Mouse (Mus musculus) G1E (cell line): Measurements from ENCODE around the gene Cacna1f. TPM values are rescaled to one million over a fixed set of nuclear protein-coding genes. Genes with fewer than 3 reads are reported as not detected.

Source experiments
- ATAC-seq: 2 replicates; pipeline ENCODE4 v1.8.0; 2016; ENCODE audit warnings: mild to moderate bottlenecking; ENCODE audit not compliant: insufficient number of reproducible peaks, poor library complexity, low FRiP score, severe bottlenecking; ENCODE audit errors: extremely low read depth
- DNase-seq: peaks from one replicate; pipeline ENCODE4 v3.0.0; 2012; ENCODE audit warnings: low spot score
- H3K27me3 ChIP-seq: 2 replicates; pipeline ENCODE4 v1.6.1; 2012; ENCODE audit warnings: mild to moderate bottlenecking, low read length, inconsistent platforms; ENCODE audit not compliant: insufficient read depth
- H3K36me3 ChIP-seq: replicated peaks from 2 replicates; pipeline ENCODE3; 2012; ENCODE audit warnings: mild to moderate bottlenecking, inconsistent platforms
- H3K4me1 ChIP-seq: 2 replicates; pipeline ENCODE4 v1.6.1; 2012; ENCODE audit warnings: low read depth, low read length, inconsistent platforms, mixed read lengths; ENCODE audit not compliant: insufficient read depth
- H3K4me3 ChIP-seq: 2 replicates; pipeline ENCODE4 v1.5.1; 2012; ENCODE audit warnings: low read depth, mild to moderate bottlenecking, inconsistent platforms, low read length, moderate library complexity, mixed read lengths
- H3K9me3 ChIP-seq: replicated peaks from 2 replicates; pipeline ENCODE4 v1.6.1; 2012; ENCODE audit warnings: inconsistent platforms
- CTCF ChIP-seq: IDR thresholded peaks from 2 replicates; pipeline ENCODE4 v1.5.1; 2012; ENCODE audit warnings: low read depth, low read length, inconsistent platforms, mixed read lengths
- GATA1 ChIP-seq: IDR thresholded peaks from 2 replicates; pipeline ENCODE4 v1.6.1; 2012; ENCODE audit warnings: borderline replicate concordance, low read length, inconsistent platforms, mixed read lengths
- GATA2 ChIP-seq: IDR thresholded peaks from 2 replicates; pipeline ENCODE4 v1.6.1; 2012; ENCODE audit warnings: low read depth, low read length, inconsistent platforms, borderline replicate concordance
- POLR2AphosphoS5 ChIP-seq: IDR thresholded peaks from 2 replicates; pipeline ENCODE4 v1.6.1; 2012; ENCODE audit warnings: low read depth, low read length, inconsistent platforms; ENCODE audit not compliant: insufficient replicate concordance
- TAL1 ChIP-seq: conservative IDR thresholded peaks from 2 replicates; pipeline ENCODE4 v1.6.1; 2012; ENCODE audit warnings: low read depth, low read length, inconsistent platforms, mixed read lengths
- polyA plus RNA-seq: library from polyadenylated mRNA; stranded (reverse); fragments of >175 nt; gene quantifications from 2 replicates; pipeline ENCODE4 v1.2.3, GENCODE M21; 2012
- total RNA-seq, 2 experiments: library from RNA; stranded (forward) in 1 of 2; stranded (reverse) in 1 of 2; fragments of 200-1000 nt in 1 of 2; fragments of >200 nt in 1 of 2; fragmentation: Nextera tagmentation in 1 of 2; gene quantifications; 2 replicates each; pipeline ENCODE4 v1.2.3; 2014 to 2017

The Cacna1f gene
- total and polyA plus RNA-seq, 3 experiments = 0.45 to 0.68 (median 0.66) TPM

GRCm38 (mm10) chrX:7679405-7680056 is 72.6 kb downstream of the Cacna1f start:
- Histone ChIP-seq H3K9me3 (no peaks in the 10 kb centered on the region), H3K36me3 (no peaks in the 10 kb centered on the region), H3K27me3 (peaks cover 4% of the 10 kb centered on the region), H3K4me1 (peaks cover 19% of the 10 kb centered on the region), H3K4me3 (peak overlapping the region; percentile 30; the same call in 1 of the 2 replicates)
- DNase-seq (peak; percentile 60), ATAC-seq (peak; percentile 73)
- TF ChIP-seq POLR2AphosphoS5 = no peak
- peak; percentile 55 for TF ChIP-seq CTCF

- no peak for TF ChIP-seq GATA1
- no peak for TF ChIP-seq GATA2
- no peak for TF ChIP-seq TAL1
- no peak for TF ChIP-seq CTCF
- TF ChIP-seq POLR2AphosphoS5 = no peak
- Histone ChIP-seq H3K4me3 (peak overlapping the region; percentile 30; the same call in 1 of the 2 replicates), H3K27me3 (peaks cover 7% of the 10 kb centered on the region), H3K36me3 (no peaks in the 10 kb centered on the region), H3K4me1 (peaks cover 14% of the 10 kb centered on the region), H3K9me3 (no peaks in the 10 kb centered on the region)
- DNase-seq (no peak), ATAC-seq (no peak)
Observed at GRCm38 (mm10) chrX:7680057-7680412, 73.2 kb downstream of the Cacna1f start.

- H3K36me3 ChIP-seq = no peaks in the 10 kb centered on the region
- H3K4me3 ChIP-seq = no peak within 1 kb of the TSS
- H3K9me3 ChIP-seq = no peaks in the 10 kb centered on the region
- TF ChIP-seq GATA1 = no peak
- ATAC-seq = no peak
- H3K27me3 ChIP-seq = peaks cover 7% of the 10 kb centered on the region
- DNase-seq = no peak
- peaks cover 7% of the 10 kb centered on the region for H3K4me1 ChIP-seq
Observed at GRCm38 (mm10) chrX:7680864-7681263, 74.0 kb downstream of the Cacna1f start, which contains the start of gene Magix. Magix (minus strand) TSS chrX:7681251.

Other genes with a start within 250 kb of the Cacna1f start
- gene Usp27x, start 231.3 kb upstream of the Cacna1f start, total RNA-seq (2014; fragmentation: Nextera tagmentation) = 0.15 and 0.75 TPM in 2 replicates
- 0.55 and 0.81 TPM in 2 replicates for gene Usp27x, start 231.3 kb upstream of the Cacna1f start, total RNA-seq (2017)
- gene Usp27x, start 231.3 kb upstream of the Cacna1f start, polyA plus RNA-seq = 0.10 and 0.17 TPM in 2 replicates
- not detected in 2 replicates for gene Foxp3, start 33.4 kb upstream of the Cacna1f start, total RNA-seq (2014; fragmentation: Nextera tagmentation)
- 0.11 and 0.52 TPM in 2 replicates for gene Foxp3, start 33.4 kb upstream of the Cacna1f start, total RNA-seq (2017)
- gene Foxp3, start 33.4 kb upstream of the Cacna1f start, polyA plus RNA-seq = 0.96 and 2.2 TPM in 2 replicates
- 1.6 and 6.3 TPM in 2 replicates for gene Ppp1r3f, start 32.8 kb upstream of the Cacna1f start, total RNA-seq (2014; fragmentation: Nextera tagmentation)
- 1.1 and 1.5 TPM in 2 replicates for gene Ppp1r3f, start 32.8 kb upstream of the Cacna1f start, total RNA-seq (2017)
- 1.6 and 1.9 TPM in 2 replicates for gene Ppp1r3f, start 32.8 kb upstream of the Cacna1f start, polyA plus RNA-seq
- gene Ccdc22, start 1.6 kb upstream of the Cacna1f start, total RNA-seq (2014; fragmentation: Nextera tagmentation) = 5.2 and 7.2 TPM in 2 replicates
- 30.3 and 32.3 TPM in 2 replicates for gene Ccdc22, start 1.6 kb upstream of the Cacna1f start, total RNA-seq (2017)
- 29.4 and 31.7 TPM in 2 replicates for gene Ccdc22, start 1.6 kb upstream of the Cacna1f start, polyA plus RNA-seq
- gene Syp, start 31.4 kb downstream of the Cacna1f start, total RNA-seq (2014; fragmentation: Nextera tagmentation) = 0.39 and 0.83 TPM in 2 replicates
- gene Syp, start 31.4 kb downstream of the Cacna1f start, total RNA-seq (2017) = 0.49 and 0.58 TPM in 2 replicates
- 0.22 and 0.38 TPM in 2 replicates for gene Syp, start 31.4 kb downstream of the Cacna1f start, polyA plus RNA-seq
- not detected in 2 replicates for gene Prickle3, start 50.2 kb downstream of the Cacna1f start, total RNA-seq (2014; fragmentation: Nextera tagmentation)
- gene Prickle3, start 50.2 kb downstream of the Cacna1f start, total RNA-seq (2017) = 0.16 and 0.41 TPM in 2 replicates
- gene Prickle3, start 50.2 kb downstream of the Cacna1f start, polyA plus RNA-seq = 0.04 TPM in 2 replicates
- 129 and 156 TPM in 2 replicates for gene Plp2, start 64.3 kb downstream of the Cacna1f start, total RNA-seq (2014; fragmentation: Nextera tagmentation)
- gene Plp2, start 64.3 kb downstream of the Cacna1f start, total RNA-seq (2017) = 50.9 and 54.9 TPM in 2 replicates
- gene Plp2, start 64.3 kb downstream of the Cacna1f start, polyA plus RNA-seq = 61.2 and 70.2 TPM in 2 replicates
- not detected in 2 replicates for gene Magix, start 74.2 kb downstream of the Cacna1f start, total RNA-seq (2014; fragmentation: Nextera tagmentation)
- gene Magix, start 74.2 kb downstream of the Cacna1f start, total RNA-seq (2017) = 0.12 and 0.27 TPM in 2 replicates
- gene Magix, start 74.2 kb downstream of the Cacna1f start, polyA plus RNA-seq = 0.05 TPM in 1 of 2 replicates, not detected in the other
- gene Gpkow, start 90.0 kb downstream of the Cacna1f start, total RNA-seq (2014; fragmentation: Nextera tagmentation) = 59.1 and 66.0 TPM in 2 replicates
- gene Gpkow, start 90.0 kb downstream of the Cacna1f start, total RNA-seq (2017) = 21.6 and 25.5 TPM in 2 replicates
- gene Gpkow, start 90.0 kb downstream of the Cacna1f start, polyA plus RNA-seq = 6.4 and 11.4 TPM in 2 replicates
- 25.1 and 36.1 TPM in 2 replicates for gene Wdr45, start 107.2 kb downstream of the Cacna1f start, total RNA-seq (2014; fragmentation: Nextera tagmentation)
- 27.9 and 30.8 TPM in 2 replicates for gene Wdr45, start 107.2 kb downstream of the Cacna1f start, total RNA-seq (2017)
- gene Wdr45, start 107.2 kb downstream of the Cacna1f start, polyA plus RNA-seq = 10.8 and 11.4 TPM in 2 replicates
- not detected in 2 replicates for gene Gm45208, start 115.2 kb downstream of the Cacna1f start, total RNA-seq (2014; fragmentation: Nextera tagmentation)
- gene Gm45208, start 115.2 kb downstream of the Cacna1f start, total RNA-seq (2017) = 0.44 TPM in 1 of 2 replicates, not detected in the other
- gene Gm45208, start 115.2 kb downstream of the Cacna1f start, polyA plus RNA-seq = 1.1 and 2.0 TPM in 2 replicates
- 22.6 and 34.0 TPM in 2 replicates for gene Praf2, start 121.4 kb downstream of the Cacna1f start, total RNA-seq (2014; fragmentation: Nextera tagmentation)
- gene Praf2, start 121.4 kb downstream of the Cacna1f start, total RNA-seq (2017) = 5.0 and 5.7 TPM in 2 replicates
- gene Praf2, start 121.4 kb downstream of the Cacna1f start, polyA plus RNA-seq = 10.8 and 12.0 TPM in 2 replicates
- 1.4 and 2.3 TPM in 2 replicates for gene Ccdc120, start 143.8 kb downstream of the Cacna1f start, total RNA-seq (2014; fragmentation: Nextera tagmentation)
- gene Ccdc120, start 143.8 kb downstream of the Cacna1f start, total RNA-seq (2017) = 0.70 and 0.76 TPM in 2 replicates
- 10.2 and 12.2 TPM in 2 replicates for gene Ccdc120, start 143.8 kb downstream of the Cacna1f start, polyA plus RNA-seq
- gene Tfe3, start 155.5 kb downstream of the Cacna1f start, total RNA-seq (2014; fragmentation: Nextera tagmentation) = 78.7 and 81.0 TPM in 2 replicates
- gene Tfe3, start 155.5 kb downstream of the Cacna1f start, total RNA-seq (2017) = 14.1 and 17.0 TPM in 2 replicates
- gene Tfe3, start 155.5 kb downstream of the Cacna1f start, polyA plus RNA-seq = 51.8 and 65.1 TPM in 2 replicates
- 77.0 and 116 TPM in 2 replicates for gene Gripap1, start 182.7 kb downstream of the Cacna1f start, total RNA-seq (2014; fragmentation: Nextera tagmentation)
- gene Gripap1, start 182.7 kb downstream of the Cacna1f start, total RNA-seq (2017) = 45.7 and 53.8 TPM in 2 replicates
- gene Gripap1, start 182.7 kb downstream of the Cacna1f start, polyA plus RNA-seq = 24.6 and 30.6 TPM in 2 replicates
- gene Kcnd1, start 215.2 kb downstream of the Cacna1f start, total RNA-seq (2014; fragmentation: Nextera tagmentation) = 1.1 and 4.1 TPM in 2 replicates
- gene Kcnd1, start 215.2 kb downstream of the Cacna1f start, total RNA-seq (2017) = 0.23 and 0.27 TPM in 2 replicates
- gene Kcnd1, start 215.2 kb downstream of the Cacna1f start, polyA plus RNA-seq = 0.28 and 0.41 TPM in 2 replicates
- 68.1 and 71.8 TPM in 2 replicates for gene Otud5, start 234.3 kb downstream of the Cacna1f start, total RNA-seq (2014; fragmentation: Nextera tagmentation)
- 53.3 and 53.7 TPM in 2 replicates for gene Otud5, start 234.3 kb downstream of the Cacna1f start, total RNA-seq (2017)
- gene Otud5, start 234.3 kb downstream of the Cacna1f start, polyA plus RNA-seq = 84.0 and 86.5 TPM in 2 replicates